Mouse (Mus musculus) intestine, embryonic 15.5 days (tissue): Measurements from ENCODE around the gene Zfp384. TPM values are rescaled to one million over a fixed set of nuclear protein-coding genes. Genes with fewer than 3 reads are reported as not detected.
"Not testable (repeated sequence)": the region's sequence is repeated elsewhere in the genome, so short reads cannot be mapped to it uniquely, and the experiment has no call there.

Source experiments
- ATAC-seq: fragments of 200-750 bp; cut with Nextera tagmentation; 2 replicates; pipeline ENCODE4 v1.8.0; 2017; ENCODE audit warnings: moderate TSS enrichment, moderate library complexity
- H3K27ac ChIP-seq: fragments of 300-500 bp; sonication (generic); 2 replicates; pipeline ENCODE4 v1.5.1; 2015; ENCODE audit warnings: mild to moderate bottlenecking, inconsistent platforms
- H3K27me3 ChIP-seq: fragments of 300-500 bp; sonication (generic); replicated peaks from 2 replicates; pipeline ENCODE4 v1.6.1; 2015; ENCODE audit warnings: inconsistent platforms
- H3K36me3 ChIP-seq: fragments of 300-500 bp; sonication (generic); 2 replicates; pipeline ENCODE4 v1.6.1; 2015; ENCODE audit warnings: inconsistent platforms
- H3K4me1 ChIP-seq: fragments of 300-500 bp; sonication (generic); replicated peaks from 2 replicates; pipeline ENCODE4 v1.6.1; 2015; ENCODE audit warnings: inconsistent platforms
- H3K4me2 ChIP-seq: fragments of 300-500 bp; sonication (generic); replicated peaks from 2 replicates; pipeline ENCODE4 v1.6.1; 2015; ENCODE audit warnings: mild to moderate bottlenecking, inconsistent platforms
- H3K4me3 ChIP-seq: fragments of 300-500 bp; sonication (generic); replicated peaks from 2 replicates; pipeline ENCODE4 v1.5.1; 2015; ENCODE audit warnings: inconsistent platforms
- H3K9ac ChIP-seq: fragments of 300-500 bp; sonication (generic); 2 replicates; pipeline ENCODE4 v1.6.1; 2015; ENCODE audit warnings: inconsistent platforms
- H3K9me3 ChIP-seq: fragments of 300-500 bp; sonication (generic); 2 replicates; pipeline ENCODE4 v1.6.1; 2016; ENCODE audit warnings: inconsistent platforms
- WGBS: fragments of 180-500 bp; shearing (Covaris S2); methylation state at CpG from one replicate; pipeline ENCODE4 v1.1.7; 2015; 5-methylcytosine and 5-hydroxymethylcytosine counted together
- polyA plus RNA-seq: library from polyadenylated mRNA; unstranded; fragments of >200 nt; fragmentation: Nextera tagmentation; extraction: Ambion mirVana; gene quantifications from 2 replicates; pipeline ENCODE4 v1.2.1, GENCODE M21; 2015

Gene Zfp384
- polyA plus RNA-seq, 1 experiment from 2014 or later, result 13.4 TPM

GRCm38 (mm10) chr6:125063906-125064305, 55.0 kb downstream of the Zfp384 start:
- no peaks in the 10 kb centered on the region for H3K36me3 ChIP-seq
- no peak overlapping the region for H3K27ac ChIP-seq
- no peaks in the 10 kb centered on the region for H3K27me3 ChIP-seq
- 72% methylated on average over 6 of the region's 6 CpGs for WGBS
- no peak overlapping the region for H3K4me2 ChIP-seq
- peaks cover 6% of the 10 kb centered on the region for H3K4me1 ChIP-seq
- no peaks in the 10 kb centered on the region for H3K9me3 ChIP-seq
- no peak overlapping the region for H3K9ac ChIP-seq
- no peak overlapping the region for H3K4me3 ChIP-seq
- peak; percentile 43; the same call in 1 of the 2 replicates for ATAC-seq

DNA sequence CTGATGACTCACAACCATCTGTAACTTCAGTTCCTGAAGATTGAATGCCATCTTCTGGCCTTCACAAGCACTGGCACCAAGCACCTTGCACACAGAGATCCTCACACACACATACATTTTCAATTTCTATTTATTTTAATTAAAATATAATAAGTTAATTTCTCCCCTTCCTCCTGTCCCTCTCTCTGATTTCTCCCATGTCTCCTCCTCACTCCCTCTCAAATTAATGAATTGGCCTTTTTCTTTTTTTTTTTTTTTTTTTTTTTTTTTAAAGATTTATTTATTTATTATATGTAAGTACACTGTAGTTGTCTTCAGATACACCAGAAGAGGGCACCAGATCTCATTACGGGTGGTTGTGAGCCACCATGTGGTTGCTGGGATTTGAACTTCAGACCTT, 56.3 kb downstream of the Zfp384 start:
- ATAC-seq, H3K9me3 ChIP-seq, H3K4me1 ChIP-seq, H3K9ac ChIP-seq, H3K27ac ChIP-seq, H3K4me3 ChIP-seq, H3K4me2 ChIP-seq, H3K27me3 ChIP-seq, H3K36me3 ChIP-seq: not testable (repeated sequence)
- no CpG with 5 or more reads among the region's 1 CpGs for WGBS

GRCm38 (mm10) chr6:125067571-125067995, 58.6 kb downstream of the Zfp384 start, which contains the start of gene Lpar5:
Lpar5 (plus strand) TSS chr6:125067920.
- WGBS, result 35% methylated on average over 8 of the region's 8 CpGs
- ATAC-seq, result peak; percentile 61; the same call in 1 of the 2 replicates
- Histone ChIP-seq H3K9ac (no peak within 1 kb of the TSS), H3K36me3 (no peaks in the 10 kb centered on the region), H3K27me3 (no peaks in the 10 kb centered on the region), H3K4me1 (peaks cover 8% of the 10 kb centered on the region), H3K9me3 (no peaks in the 10 kb centered on the region), H3K27ac (no peak within 1 kb of the TSS), H3K4me3 (peak within 1 kb of the TSS; percentile 28), H3K4me2 (peak within 1 kb of the TSS; percentile 42)

- H3K9ac ChIP-seq, result peak overlapping the region; percentile 1; the same call in 1 of the 2 replicates
- ATAC-seq, result peak; percentile 86
- H3K9me3 ChIP-seq, result no peaks in the 10 kb centered on the region
- H3K36me3 ChIP-seq, result no peaks in the 10 kb centered on the region
- H3K4me1 ChIP-seq, result peaks cover 8% of the 10 kb centered on the region
- H3K4me2 ChIP-seq, result peak overlapping the region; percentile 26
- H3K27me3 ChIP-seq, result no peaks in the 10 kb centered on the region
- H3K27ac ChIP-seq, result peak overlapping the region; percentile 78
- WGBS, result 70% methylated on average over 18 of the region's 18 CpGs
- H3K4me3 ChIP-seq, result 0 out of 2 replicates have a peak overlapping the region, but pooled peaks have one; percentile 6
Observed at GRCm38 (mm10) chr6:125071170-125071895, 62.4 kb downstream of the Zfp384 start.

- H3K36me3 ChIP-seq, result no peaks in the 10 kb centered on the region
- peak overlapping the region; percentile 26 for H3K4me2 ChIP-seq
- H3K4me3 ChIP-seq, result 0 out of 2 replicates have a peak overlapping the region, but pooled peaks have one; percentile 6
- H3K9ac ChIP-seq, result no peak overlapping the region
- no peaks in the 10 kb centered on the region for H3K27me3 ChIP-seq
- H3K27ac ChIP-seq, result peak overlapping the region; percentile 78
- no peaks in the 10 kb centered on the region for H3K9me3 ChIP-seq
- WGBS, result 34% methylated on average over 2 of the region's 2 CpGs
- peak; percentile 46 for ATAC-seq
- peaks cover 8% of the 10 kb centered on the region for H3K4me1 ChIP-seq
Observed at GRCm38 (mm10) chr6:125071896-125072279, 62.9 kb downstream of the Zfp384 start.

- 69% methylated on average over 8 of the region's 8 CpGs for WGBS
- Histone ChIP-seq H3K4me3 (no peak overlapping the region), H3K4me1 (peaks cover 8% of the 10 kb centered on the region), H3K27ac (no peak overlapping the region), H3K9ac (no peak overlapping the region), H3K9me3 (no peaks in the 10 kb centered on the region), H3K27me3 (no peaks in the 10 kb centered on the region), H3K36me3 (no peaks in the 10 kb centered on the region), H3K4me2 (no peak overlapping the region)
- ATAC-seq, result no peak
Observed at GRCm38 (mm10) chr6:125073825-125074224, 64.9 kb downstream of the Zfp384 start.

- WGBS, result 25% methylated on average over 25 of the region's 25 CpGs
- Histone ChIP-seq H3K4me2 (peak overlapping the region; percentile 80), H3K9ac (peak overlapping the region; percentile 61), H3K27me3 (no peaks in the 10 kb centered on the region), H3K9me3 (no peaks in the 10 kb centered on the region), H3K4me3 (peak overlapping the region; percentile 43), H3K27ac (peak overlapping the region; percentile 56), H3K36me3 (no peaks in the 10 kb centered on the region), H3K4me1 (peaks cover 20% of the 10 kb centered on the region)
- peak; percentile 31; the same call in 1 of the 2 replicates for ATAC-seq
Observed at GRCm38 (mm10) chr6:125081394-125081793, 72.4 kb downstream of the Zfp384 start.

GRCm38 (mm10) chr6:125081797-125082560, 73.0 kb downstream of the Zfp384 start:
- H3K27ac ChIP-seq, result peak overlapping the region; percentile 56
- WGBS, result 24% methylated on average over 45 of the region's 45 CpGs
- H3K9me3 ChIP-seq, result no peaks in the 10 kb centered on the region

DNA sequence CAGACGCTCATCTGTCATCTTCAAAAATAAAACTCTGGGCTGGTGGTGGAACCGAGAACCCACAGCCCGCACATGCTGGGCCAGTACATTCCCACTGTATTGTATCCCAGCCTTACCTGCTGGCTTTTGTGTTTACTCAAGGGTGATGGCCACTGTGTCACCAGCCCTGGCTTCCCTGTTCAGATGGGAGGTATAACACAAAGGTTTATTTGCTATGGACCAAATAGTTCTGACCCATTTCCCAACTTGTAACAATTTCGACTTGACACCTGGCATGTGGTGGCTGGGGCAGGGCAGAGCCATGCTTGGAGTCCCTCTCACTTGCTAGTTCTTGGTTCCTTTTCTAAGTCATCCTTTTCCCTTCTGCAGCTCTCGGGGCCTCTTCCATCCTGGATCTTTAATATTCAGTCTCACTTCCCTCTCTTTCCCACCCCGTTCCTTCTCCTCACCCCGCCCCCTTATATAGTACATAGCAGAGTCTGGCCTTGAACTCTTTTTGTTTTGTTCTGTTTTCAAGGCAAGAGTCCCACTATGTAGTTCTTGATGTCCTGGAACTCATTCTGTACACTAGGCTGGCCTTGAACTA, 73.9 kb downstream of the Zfp384 start:
- WGBS, result 84% methylated on average over 7 of the region's 7 CpGs

More at GRCm38 (mm10) chr6:125081797-125082560, 73.0 kb downstream of the Zfp384 start:
- peak overlapping the region; percentile 61 for H3K9ac ChIP-seq
- H3K4me2 ChIP-seq, result peak overlapping the region; percentile 80
- no peaks in the 10 kb centered on the region for H3K36me3 ChIP-seq
- peak; percentile 89 for ATAC-seq
- no peaks in the 10 kb centered on the region for H3K27me3 ChIP-seq
- peaks cover 20% of the 10 kb centered on the region for H3K4me1 ChIP-seq
- H3K4me3 ChIP-seq, result peak overlapping the region; percentile 43

GRCm38 (mm10) chr6:125084424-125084823, 75.5 kb downstream of the Zfp384 start:
- no peak overlapping the region for H3K4me3 ChIP-seq
- WGBS, result 6% methylated on average over 4 of the region's 4 CpGs
- no peak overlapping the region for H3K27ac ChIP-seq
- H3K36me3 ChIP-seq, result no peaks in the 10 kb centered on the region
- H3K27me3 ChIP-seq, result no peaks in the 10 kb centered on the region
- no peak overlapping the region for H3K9ac ChIP-seq
- no peaks in the 10 kb centered on the region for H3K9me3 ChIP-seq
- H3K4me1 ChIP-seq, result peaks cover 38% of the 10 kb centered on the region
- no peak overlapping the region for H3K4me2 ChIP-seq
- ATAC-seq, result peak; percentile 7; the same call in 1 of the 2 replicates

More for the DNA sequence above, 73.9 kb downstream of the Zfp384 start:
- H3K9me3 ChIP-seq, result no peaks in the 10 kb centered on the region
- H3K4me2 ChIP-seq, result no peak overlapping the region
- H3K4me3 ChIP-seq, result no peak overlapping the region
- no peak for ATAC-seq
- no peaks in the 10 kb centered on the region for H3K36me3 ChIP-seq
- H3K9ac ChIP-seq, result no peak overlapping the region
- H3K27ac ChIP-seq, result no peak overlapping the region
- peaks cover 23% of the 10 kb centered on the region for H3K4me1 ChIP-seq
- H3K27me3 ChIP-seq, result no peaks in the 10 kb centered on the region
